Mouse (Mus musculus) forebrain, embryonic 15.5 days (tissue): Measurements from ENCODE around the gene Rbp7. TPM values are rescaled to one million over a fixed set of nuclear protein-coding genes. Genes with fewer than 3 reads are reported as not detected.
"Not testable (repeated sequence)": the region's sequence is repeated elsewhere in the genome, so short reads cannot be mapped to it uniquely, and the experiment has no call there.

ENCODE experiments used
- ATAC-seq: fragments of 200-750 bp; cut with Nextera tagmentation; replicated peaks from 2 replicates; pipeline ENCODE4 v1.8.0; 2017; ENCODE audit warnings: mild to moderate bottlenecking, moderate TSS enrichment, moderate library complexity
- H3K27ac ChIP-seq: fragments of 300-500 bp; sonication (generic); replicated peaks from 2 replicates; pipeline ENCODE4 v1.5.1; 2015; ENCODE audit warnings: mild to moderate bottlenecking, inconsistent platforms
- H3K27me3 ChIP-seq: fragments of 300-500 bp; sonication (generic); 2 replicates; pipeline ENCODE4 v1.6.1; 2015; ENCODE audit warnings: inconsistent platforms
- H3K36me3 ChIP-seq: fragments of 300-500 bp; sonication (generic); 2 replicates; pipeline ENCODE4 v1.6.1; 2015; ENCODE audit warnings: mild to moderate bottlenecking, inconsistent platforms
- H3K4me1 ChIP-seq: fragments of 300-500 bp; sonication (generic); 2 replicates; pipeline ENCODE4 v1.6.1; 2015; ENCODE audit warnings: inconsistent platforms
- H3K4me2 ChIP-seq: fragments of 300-500 bp; sonication (generic); replicated peaks from 2 replicates; pipeline ENCODE4 v1.6.1; 2015; ENCODE audit warnings: mild to moderate bottlenecking, inconsistent platforms
- H3K4me3 ChIP-seq: fragments of 300-500 bp; sonication (generic); 2 replicates; pipeline ENCODE4 v1.5.1; 2015; ENCODE audit warnings: mild to moderate bottlenecking, inconsistent platforms
- H3K9ac ChIP-seq: fragments of 300-500 bp; sonication (generic); replicated peaks from 2 replicates; pipeline ENCODE4 v1.6.1; 2015; ENCODE audit warnings: mild to moderate bottlenecking, inconsistent platforms
- H3K9me3 ChIP-seq: fragments of 300-500 bp; sonication (generic); 2 replicates; pipeline ENCODE4 v1.6.1; 2016; ENCODE audit warnings: inconsistent platforms
- WGBS: fragments of 180-500 bp; shearing (Covaris S2); methylation state at CpG from one replicate; pipeline ENCODE4 v1.1.7; 2015; ENCODE audit warnings: mixed read lengths; 5-methylcytosine and 5-hydroxymethylcytosine counted together
- polyA plus RNA-seq: library from polyadenylated mRNA; unstranded; fragments of >200 nt; fragmentation: Nextera tagmentation; extraction: Ambion mirVana; gene quantifications from 2 replicates; pipeline ENCODE4 v1.2.1, GENCODE M21; 2015

Gene Rbp7
- polyA plus RNA-seq, 1 experiment from 2014 or later, result not detected

DNA sequence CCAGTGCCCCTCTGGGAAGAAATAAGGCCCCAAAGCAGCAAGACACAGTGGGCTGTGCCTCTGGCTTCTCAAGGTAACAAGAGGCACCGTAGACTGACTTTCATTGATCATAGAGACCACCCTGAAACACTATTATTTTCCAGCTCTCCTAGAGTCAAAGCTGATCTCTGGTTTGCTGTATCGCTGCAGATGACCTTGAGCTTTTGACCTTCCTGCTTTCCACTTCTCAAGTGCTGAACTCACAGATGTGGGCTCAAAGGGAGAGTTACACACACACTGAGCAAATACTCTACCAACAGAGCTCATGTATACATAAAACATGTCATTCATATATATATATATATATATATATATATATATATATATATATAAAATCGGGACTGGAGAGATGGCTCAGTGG, 4.1 kb downstream of the Rbp7 start:
- Histone ChIP-seq H3K9ac (no peak overlapping the region), H3K27me3 (no peaks in the 10 kb centered on the region), H3K4me3 (no peak overlapping the region), H3K4me2 (no peak overlapping the region), H3K36me3 (no peaks in the 10 kb centered on the region), H3K4me1 (peaks cover 7% of the 10 kb centered on the region), H3K9me3 (no peaks in the 10 kb centered on the region), H3K27ac (no peak overlapping the region)
- ATAC-seq, result no peak
- 88% methylated on average over 3 of the region's 3 CpGs for WGBS

DNA sequence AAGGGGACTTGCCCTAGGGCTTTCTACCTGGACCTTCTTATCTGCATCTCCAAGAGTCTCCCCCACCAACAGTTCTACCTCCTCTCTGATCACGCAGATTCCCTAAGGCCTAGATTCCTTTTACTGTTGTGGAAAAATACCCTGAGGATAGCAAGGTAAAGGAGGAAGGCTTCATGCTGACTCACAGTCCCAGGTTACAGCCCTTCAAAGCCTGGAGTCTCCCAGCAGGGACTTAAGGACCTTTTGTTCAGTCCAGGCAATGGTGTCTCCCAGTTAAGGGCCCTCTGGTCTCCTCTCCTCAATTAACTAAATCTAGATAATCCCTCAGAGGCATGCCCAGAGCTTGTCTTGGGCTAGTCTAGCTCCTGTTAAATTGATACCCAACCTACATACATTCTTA, 8.5 kb downstream of the Rbp7 start:
- H3K36me3 ChIP-seq, result no peaks in the 10 kb centered on the region
- no peak overlapping the region for H3K9ac ChIP-seq
- no peaks in the 10 kb centered on the region for H3K9me3 ChIP-seq
- no peak for ATAC-seq
- peak overlapping the region; percentile 45 for H3K4me3 ChIP-seq
- H3K27ac ChIP-seq, result peak overlapping the region; percentile 97
- no peaks in the 10 kb centered on the region for H3K27me3 ChIP-seq
- 13% methylated on average over 1 of the region's 1 CpGs for WGBS
- peak overlapping the region; percentile 83 for H3K4me2 ChIP-seq
- peaks cover 22% of the 10 kb centered on the region for H3K4me1 ChIP-seq

DNA sequence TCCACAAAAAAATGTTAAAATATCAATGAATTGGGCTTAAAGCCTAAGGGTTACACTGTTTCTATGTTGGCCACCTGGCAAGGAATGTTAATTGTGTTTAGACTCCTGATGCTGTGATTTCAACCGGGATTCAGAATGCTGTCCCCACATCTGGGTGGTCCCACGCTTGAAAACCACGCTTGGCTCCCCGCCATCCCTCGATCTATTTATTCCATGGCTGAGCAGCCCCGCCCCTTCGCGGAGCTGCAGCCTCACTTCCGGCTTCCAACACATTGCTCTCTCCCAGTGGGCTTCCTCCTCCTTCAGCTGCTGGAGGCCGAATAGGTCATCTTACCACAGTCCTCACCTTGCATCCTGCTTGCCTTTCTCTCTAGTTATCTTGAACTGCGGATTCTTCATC, 8.9 kb downstream of the Rbp7 start:
- Histone ChIP-seq H3K9ac (no peak overlapping the region), H3K36me3 (no peaks in the 10 kb centered on the region), H3K27me3 (no peaks in the 10 kb centered on the region), H3K27ac (peak overlapping the region; percentile 97), H3K9me3 (no peaks in the 10 kb centered on the region), H3K4me1 (peaks cover 22% of the 10 kb centered on the region), H3K4me3 (peak overlapping the region; percentile 45), H3K4me2 (peak overlapping the region; percentile 83)
- peak; percentile 44 for ATAC-seq
- under 1% methylated on average over 11 of the region's 11 CpGs for WGBS

DNA sequence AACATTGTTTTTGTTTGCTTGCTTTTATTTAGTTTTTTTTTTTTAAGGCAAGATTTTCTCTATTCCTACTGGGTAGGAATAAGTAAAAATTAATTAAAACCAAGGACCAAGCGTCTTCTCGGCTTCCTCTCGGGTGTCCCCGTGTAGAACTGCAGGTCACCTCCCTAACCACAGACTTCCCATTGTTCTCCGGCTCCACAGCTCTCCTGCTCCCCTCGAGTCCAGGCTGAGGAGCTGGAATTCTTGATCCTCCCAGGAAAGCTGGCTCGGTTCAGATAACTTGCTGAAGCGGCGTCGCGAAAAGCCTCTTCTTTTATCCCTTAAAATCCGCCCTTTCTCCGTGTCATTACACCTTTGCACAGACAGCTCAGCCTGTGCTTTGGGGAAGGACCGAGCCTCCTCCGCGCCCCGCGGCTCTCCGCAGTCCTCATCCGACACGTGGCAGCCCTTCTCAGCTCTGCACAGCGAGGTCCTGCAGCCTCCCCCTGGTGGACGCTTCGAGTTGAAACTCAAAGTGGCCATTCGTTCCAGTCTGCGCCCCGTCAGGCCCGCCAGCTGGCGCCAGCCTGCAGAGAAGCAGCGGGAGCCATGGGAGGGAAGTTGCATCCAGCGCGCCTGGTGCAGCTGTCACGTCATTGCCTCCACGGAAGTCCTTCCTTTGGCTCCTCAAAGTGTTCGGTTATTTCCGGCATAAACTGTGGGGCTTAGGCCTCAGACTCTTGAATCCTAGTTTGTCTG, 9.6 kb downstream of the Rbp7 start:
- H3K4me1 ChIP-seq, result peaks cover 27% of the 10 kb centered on the region
- 0% methylated on average over 36 of the region's 36 CpGs for WGBS
- peak; percentile 98 for ATAC-seq
- H3K27me3 ChIP-seq, result no peaks in the 10 kb centered on the region
- H3K9ac ChIP-seq, result peak overlapping the region; percentile 80
- no peaks in the 10 kb centered on the region for H3K9me3 ChIP-seq
- peak overlapping the region; percentile 97 for H3K27ac ChIP-seq
- no peaks in the 10 kb centered on the region for H3K36me3 ChIP-seq
- peak overlapping the region; percentile 45 for H3K4me3 ChIP-seq
- H3K4me2 ChIP-seq, result peak overlapping the region; percentile 83

DNA sequence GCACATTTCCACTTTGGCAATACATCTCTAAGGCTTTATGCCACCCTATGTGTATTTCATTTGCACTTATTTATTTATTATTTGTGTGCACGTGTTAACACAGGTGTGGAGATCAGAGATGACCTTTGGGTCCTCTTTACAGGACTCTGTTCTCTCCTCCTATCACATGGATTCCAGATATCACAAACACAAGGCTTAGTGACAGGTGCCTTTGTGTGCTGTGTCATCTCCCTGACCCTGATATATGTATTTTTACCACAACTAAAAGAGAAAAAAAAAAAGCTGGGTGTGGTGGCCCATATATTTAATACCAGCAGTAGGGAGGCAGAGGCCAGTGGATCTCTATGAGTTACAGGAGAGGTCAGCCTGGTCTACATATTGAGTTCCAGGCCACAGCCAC, 10.3 kb downstream of the Rbp7 start:
- 63% methylated on average over 1 of the region's 1 CpGs for WGBS
- H3K27ac ChIP-seq, result peak overlapping the region; percentile 97
- H3K9me3 ChIP-seq, result no peaks in the 10 kb centered on the region
- H3K27me3 ChIP-seq, result no peaks in the 10 kb centered on the region
- H3K36me3 ChIP-seq, result no peaks in the 10 kb centered on the region
- H3K9ac ChIP-seq, result peak overlapping the region; percentile 80
- no peak for ATAC-seq
- H3K4me2 ChIP-seq, result peak overlapping the region; percentile 83
- peak overlapping the region; percentile 45; the same call in 1 of the 2 replicates for H3K4me3 ChIP-seq
- peaks cover 27% of the 10 kb centered on the region for H3K4me1 ChIP-seq

DNA sequence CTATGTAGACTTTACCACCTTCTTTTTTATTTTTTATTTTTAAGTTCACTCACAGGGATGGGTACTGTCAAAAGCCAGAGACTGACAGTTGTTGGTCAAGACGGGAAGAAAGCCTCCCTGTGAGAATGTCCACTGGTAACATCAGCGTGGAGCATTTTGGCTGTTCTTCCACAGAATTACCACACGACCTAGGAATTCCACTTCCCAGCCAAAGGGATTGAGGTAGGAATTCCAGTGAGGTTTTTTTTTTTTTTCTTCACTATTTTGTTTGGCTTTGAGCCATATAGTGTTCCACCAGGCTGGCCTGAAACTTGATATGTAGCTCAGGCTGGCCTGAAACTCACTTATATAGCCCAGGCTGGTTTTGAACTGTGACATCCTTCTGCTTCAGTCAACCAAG, 12.3 kb downstream of the Rbp7 start:
- 39% methylated on average over 3 of the region's 3 CpGs for WGBS
- Histone ChIP-seq H3K4me3 (no peak overlapping the region), H3K27ac (no peak overlapping the region), H3K9ac (no peak overlapping the region), H3K4me2 (no peak overlapping the region), H3K36me3 (no peaks in the 10 kb centered on the region), H3K4me1 (peaks cover 27% of the 10 kb centered on the region), H3K27me3 (no peaks in the 10 kb centered on the region), H3K9me3 (no peaks in the 10 kb centered on the region)
- no peak for ATAC-seq

DNA sequence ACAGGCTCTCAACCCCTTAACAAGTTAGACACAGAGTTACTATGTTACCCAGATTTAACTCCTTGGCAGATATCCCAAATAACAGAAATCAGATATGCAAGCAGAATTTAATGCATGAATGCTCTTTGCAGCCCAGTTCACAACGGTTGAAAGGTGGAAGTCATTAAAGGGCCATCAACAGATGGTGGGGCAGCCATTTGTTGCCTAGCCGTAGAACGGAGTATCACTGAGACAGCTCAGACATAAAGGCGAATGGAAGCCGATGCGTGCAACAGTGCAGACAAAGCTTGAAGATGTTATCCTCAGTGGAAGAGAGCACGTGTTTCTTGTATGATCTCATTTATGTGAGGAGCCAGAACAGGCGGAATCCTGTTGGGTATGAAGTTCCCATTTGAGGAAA, 14.2 kb downstream of the Rbp7 start:
- Histone ChIP-seq H3K4me2 (no peak overlapping the region), H3K9me3 (no peaks in the 10 kb centered on the region), H3K36me3 (no peaks in the 10 kb centered on the region), H3K27ac (no peak overlapping the region), H3K27me3 (no peaks in the 10 kb centered on the region), H3K4me3 (no peak overlapping the region), H3K9ac (no peak overlapping the region), H3K4me1 (peaks cover 20% of the 10 kb centered on the region)
- ATAC-seq, result no peak
- 56% methylated on average over 8 of the region's 8 CpGs for WGBS

DNA sequence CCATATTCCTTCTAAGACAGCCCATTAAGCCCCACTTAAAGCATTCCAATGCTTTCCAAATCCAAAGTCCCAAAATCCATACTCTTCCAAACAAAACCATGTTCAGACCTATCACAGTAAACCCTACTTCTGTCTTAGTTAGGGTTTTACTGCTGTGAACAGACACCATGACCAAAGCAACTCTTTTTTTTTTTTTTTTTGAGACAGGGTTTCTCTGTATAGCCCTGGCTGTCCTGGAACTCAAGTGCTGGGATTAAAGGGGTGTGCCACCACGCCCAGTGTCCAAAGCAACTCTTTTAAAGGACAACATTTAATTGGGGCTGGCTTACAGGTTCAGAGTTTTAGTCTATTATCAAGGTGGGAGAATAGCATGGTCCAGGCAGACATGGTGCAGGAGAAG, 22.9 kb downstream of the Rbp7 start:
- not testable (repeated sequence) for ATAC-seq

DNA sequence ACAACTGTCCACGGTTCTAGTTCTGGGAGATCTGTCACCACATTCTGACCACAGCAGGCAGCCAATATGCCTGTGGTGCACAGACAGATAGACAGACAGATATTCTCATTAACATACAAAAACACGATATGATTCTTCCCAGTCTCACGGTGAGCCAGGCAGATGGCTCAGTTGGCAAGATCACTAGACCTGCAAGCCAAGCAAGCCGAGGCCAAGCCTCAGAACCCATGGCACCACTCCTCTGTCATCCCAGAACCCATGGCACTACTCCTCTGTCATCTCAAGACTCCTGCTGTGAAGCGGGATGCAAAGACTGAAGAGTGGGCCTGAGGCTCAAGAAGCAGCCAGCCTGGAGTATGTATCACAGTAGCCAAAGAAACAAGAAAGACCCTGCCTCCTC, 25.2 kb downstream of the Rbp7 start:
- H3K4me1 ChIP-seq, result peaks cover 11% of the 10 kb centered on the region
- no peak overlapping the region for H3K9ac ChIP-seq
- H3K27me3 ChIP-seq, result no peaks in the 10 kb centered on the region
- no peaks in the 10 kb centered on the region for H3K36me3 ChIP-seq
- no peak overlapping the region for H3K4me2 ChIP-seq
- ATAC-seq, result no peak
- H3K9me3 ChIP-seq, result no peaks in the 10 kb centered on the region
- 64% methylated on average over 5 of the region's 5 CpGs for WGBS
- H3K27ac ChIP-seq, result no peak overlapping the region
- H3K4me3 ChIP-seq, result no peak overlapping the region

More for the DNA sequence above, 22.9 kb downstream of the Rbp7 start:
- H3K36me3 ChIP-seq, H3K4me3 ChIP-seq, H3K9me3 ChIP-seq, H3K4me2 ChIP-seq, H3K4me1 ChIP-seq, H3K27ac ChIP-seq, H3K27me3 ChIP-seq, H3K9ac ChIP-seq: not testable (repeated sequence)
- 62% methylated on average over 1 of the region's 1 CpGs for WGBS

DNA sequence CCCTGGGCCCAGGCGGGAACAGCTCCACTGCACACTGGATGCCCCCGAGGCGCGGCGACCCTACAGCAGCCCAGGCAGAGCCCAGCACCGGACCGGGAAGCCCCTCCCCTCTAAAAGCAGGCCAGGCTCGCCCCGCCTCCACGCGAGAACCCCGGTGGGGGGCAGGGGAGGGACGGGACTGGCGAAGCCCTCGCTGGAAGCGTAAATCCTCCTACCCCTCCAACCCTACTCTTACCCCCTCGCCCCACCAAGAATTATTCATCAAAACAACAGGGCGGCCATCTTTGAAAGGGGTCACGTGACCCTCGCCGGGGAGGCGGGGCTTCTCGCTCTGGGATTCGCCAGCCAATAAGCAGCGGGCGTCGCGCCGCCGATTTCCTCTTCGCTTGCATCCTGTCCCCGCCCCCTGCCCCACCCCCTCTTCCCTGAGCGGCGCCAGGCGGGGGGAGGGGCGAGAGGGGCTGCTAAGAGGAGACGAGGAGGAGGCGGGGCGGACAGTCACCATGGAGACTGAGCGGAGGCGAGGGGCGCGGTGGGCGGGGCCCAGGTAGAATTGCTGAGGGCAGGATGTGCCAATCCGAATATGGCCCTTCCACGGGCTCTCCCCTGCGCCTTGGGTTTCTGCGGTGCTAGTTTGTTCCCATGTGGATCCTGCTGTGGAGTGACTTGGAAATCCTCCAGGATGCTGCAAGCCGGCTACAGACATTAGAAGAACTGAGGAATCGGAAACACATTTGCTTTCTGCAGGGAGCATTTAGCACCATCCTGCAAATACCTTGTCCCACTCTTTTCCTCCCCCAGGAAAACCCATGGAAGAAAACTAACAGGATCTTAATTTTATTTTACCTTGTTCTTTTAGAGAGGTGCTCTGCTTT, 28.2 kb downstream of the Rbp7 start, which contains the start of gene Ube4b:
TSS of gene Ube4b (minus strand) at position 425 of the 875 bp plus-strand sequence.
- under 1% methylated on average over 48 of the region's 50 CpGs for WGBS
- Histone ChIP-seq H3K9ac (peak within 1 kb of the TSS; percentile 95), H3K36me3 (no peaks in the 10 kb centered on the region), H3K4me2 (peak within 1 kb of the TSS; percentile 81), H3K4me3 (peak within 1 kb of the TSS; percentile 99), H3K9me3 (no peaks in the 10 kb centered on the region), H3K27ac (peak within 1 kb of the TSS; percentile 100), H3K27me3 (no peaks in the 10 kb centered on the region), H3K4me1 (peaks cover 33% of the 10 kb centered on the region)
- peak; percentile 96 for ATAC-seq

DNA sequence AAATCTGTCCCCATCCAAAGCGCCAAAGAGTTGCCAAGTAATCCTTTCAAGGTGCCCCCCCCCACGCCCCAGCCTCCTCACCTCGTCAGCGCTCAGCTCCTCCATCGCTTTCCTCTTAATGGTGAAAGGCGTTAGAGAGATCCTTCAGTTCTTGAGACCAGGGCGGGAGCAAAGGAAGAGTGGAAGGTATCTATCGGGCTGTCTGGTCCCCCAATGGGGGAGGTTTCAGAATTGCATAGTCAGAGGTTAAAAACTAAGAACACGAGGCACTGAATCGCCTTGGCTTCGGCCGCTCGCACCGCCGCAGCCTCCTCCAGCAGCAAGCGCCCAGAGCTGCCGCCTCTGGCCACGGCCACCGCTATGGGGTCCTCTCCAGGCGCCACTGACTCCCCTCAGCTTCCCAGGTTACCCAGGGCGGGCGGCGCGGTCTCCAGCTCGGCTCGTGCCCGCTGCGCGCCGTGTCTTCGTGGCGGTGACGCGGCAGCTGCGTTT, 28.9 kb downstream of the Rbp7 start:
- peak; percentile 83 for ATAC-seq
- under 1% methylated on average over 35 of the region's 35 CpGs for WGBS

DNA sequence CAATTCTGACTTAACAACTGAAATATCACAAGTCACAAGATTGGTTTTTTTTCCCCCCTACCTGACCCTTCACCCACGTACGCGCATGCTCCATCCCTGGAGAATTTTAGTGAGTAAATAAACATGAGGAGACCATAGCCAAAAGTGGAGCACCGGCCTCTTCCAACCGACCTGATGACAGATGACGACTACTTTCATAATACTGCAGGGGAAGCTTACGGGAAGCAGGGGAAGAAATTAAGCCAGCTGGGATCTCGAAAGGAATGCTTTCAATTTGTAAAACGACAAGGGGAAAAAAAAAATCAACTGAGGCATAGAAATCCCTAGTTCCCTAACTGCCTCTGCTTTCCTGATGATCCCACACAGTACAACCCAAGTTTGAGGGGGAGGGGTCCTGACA, 30.0 kb downstream of the Rbp7 start:
- peaks cover 37% of the 10 kb centered on the region for H3K4me1 ChIP-seq
- H3K4me2 ChIP-seq, result peak overlapping the region; percentile 81
- peak overlapping the region; percentile 95 for H3K9ac ChIP-seq
- H3K36me3 ChIP-seq, result no peaks in the 10 kb centered on the region
- no peak for ATAC-seq
- H3K9me3 ChIP-seq, result no peaks in the 10 kb centered on the region
- 1% methylated on average over 9 of the region's 9 CpGs for WGBS
- H3K4me3 ChIP-seq, result peak overlapping the region; percentile 99
- no peaks in the 10 kb centered on the region for H3K27me3 ChIP-seq
- H3K27ac ChIP-seq, result peak overlapping the region; percentile 100

More for the DNA sequence above, 28.9 kb downstream of the Rbp7 start:
- Histone ChIP-seq H3K27me3 (no peaks in the 10 kb centered on the region), H3K36me3 (no peaks in the 10 kb centered on the region), H3K4me1 (peaks cover 37% of the 10 kb centered on the region), H3K9me3 (no peaks in the 10 kb centered on the region), H3K4me2 (peak overlapping the region; percentile 81), H3K4me3 (peak overlapping the region; percentile 99), H3K27ac (peak overlapping the region; percentile 100), H3K9ac (peak overlapping the region; percentile 95)
